Mouse (Mus musculus) spleen, adult 2 months (tissue): ENCODE data around the gene Hspa5. TPM values are rescaled to one million over a fixed set of nuclear protein-coding genes. Genes with fewer than 3 reads are reported as not detected.
"Not testable (repeated sequence)": the region's sequence is repeated elsewhere in the genome, so short reads cannot be mapped to it uniquely, and the experiment has no call there.

Experiments
- DNase-seq, 2 experiments: peaks; one replicate each; pipeline versions ENCODE4 v3.0.0 to v3.0.0-alpha.2; 2012 to 2021; ENCODE audit warnings: low spot score in 2 of 2, low read depth in 1 of 2
- H3K27ac ChIP-seq: fragments of 200-500 bp; 2 replicates; pipeline ENCODE4 v1.5.1; 2012; ENCODE audit warnings: low read length, inconsistent platforms; ENCODE audit not compliant: insufficient read depth
- H3K27me3 ChIP-seq: fragments of 200-500 bp; 2 replicates; pipeline ENCODE4 v1.6.1; 2012; ENCODE audit warnings: mild to moderate bottlenecking, moderate library complexity, low read length, inconsistent platforms; ENCODE audit not compliant: control insufficient read depth, insufficient read depth
- H3K36me3 ChIP-seq: fragments of 200-500 bp; 2 replicates; pipeline ENCODE4 v1.6.1; 2012; ENCODE audit warnings: mild to moderate bottlenecking, low read length, inconsistent platforms; ENCODE audit not compliant: control insufficient read depth, insufficient read depth
- H3K4me1 ChIP-seq: fragments of 200-500 bp; 2 replicates; pipeline ENCODE4 v1.6.1; 2011; ENCODE audit warnings: inconsistent platforms; ENCODE audit not compliant: control insufficient read depth, insufficient read depth, insufficient read length
- H3K4me3 ChIP-seq: fragments of 200-500 bp; 2 replicates; pipeline ENCODE4 v1.5.1; 2011; ENCODE audit warnings: mild to moderate bottlenecking, inconsistent platforms; ENCODE audit not compliant: insufficient read depth, insufficient read length; ENCODE audit errors: extremely low read depth
- CTCF ChIP-seq: fragments of 200-500 bp; IDR thresholded peaks from 2 replicates; pipeline ENCODE4 v1.5.1; 2011; ENCODE audit warnings: mild to moderate bottlenecking, inconsistent platforms; ENCODE audit not compliant: insufficient read depth, insufficient read length, insufficient replicate concordance; ENCODE audit errors: extremely low read depth
- POLR2A ChIP-seq: fragments of 200-500 bp; IDR thresholded peaks from 2 replicates; pipeline ENCODE4 v1.6.1; 2011; ENCODE audit warnings: low read depth, low read length, inconsistent platforms
- WGBS: fragments of 180-500 bp; shearing (Covaris S2); methylation state at CpG from one replicate; pipeline ENCODE4 v1.1.7; 2018; 5-methylcytosine and 5-hydroxymethylcytosine counted together
- polyA plus RNA-seq: library from polyadenylated mRNA; depleted of rRNA; stranded (reverse); fragments of >200 nt; gene quantifications from 2 replicates; pipeline ENCODE4 v1.2.3, GENCODE M21; 2012

Gene Hspa5
- polyA plus RNA-seq, 1 experiment = 723 TPM

GRCm38 (mm10) chr2:34754551-34755358 lies 17.0 kb upstream of the Hspa5 start, which contains the start of gene Gapvd1:
TSS of gene Gapvd1 (minus strand) at chr2:34755232.
- 1% methylated on average over 14 of the region's 14 CpGs for WGBS
- peak in 1 of 2 experiments; percentile 11 for DNase-seq
- Histone ChIP-seq H3K27me3 (no peaks in the 10 kb centered on the region), H3K36me3 (no peaks in the 10 kb centered on the region), H3K4me3 (peak within 1 kb of the TSS; percentile 100), H3K4me1 (peaks cover 2% of the 10 kb centered on the region), H3K27ac (peak within 1 kb of the TSS; percentile 95)
- TF ChIP-seq POLR2A = no peak
- TF ChIP-seq CTCF = no peak

- Histone ChIP-seq H3K27me3 (no peaks in the 10 kb centered on the region), H3K4me1 (no peaks in the 10 kb centered on the region; the same call in 1 of the 2 replicates), H3K36me3 (no peaks in the 10 kb centered on the region), H3K27ac (no peak overlapping the region), H3K4me3 (no peak overlapping the region)
- no peak for TF ChIP-seq POLR2A
- TF ChIP-seq CTCF = no peak
- whole genome bisulfite sequencing = 85% methylated on average over 1 of the region's 1 CpGs
- no peak for DNase-seq
Measured at GRCm38 (mm10) chr2:34757341-34757740, 14.4 kb upstream of the Hspa5 start.

GRCm38 (mm10) chr2:34761272-34761671 lies 10.5 kb upstream of the Hspa5 start:
- H3K4me1 ChIP-seq, DNase-seq, H3K27me3 ChIP-seq, H3K4me3 ChIP-seq, H3K27ac ChIP-seq, H3K36me3 ChIP-seq: not testable (repeated sequence)
- 89% methylated on average over 5 of the region's 5 CpGs for WGBS

GRCm38 (mm10) chr2:34762174-34762573 lies 9.6 kb upstream of the Hspa5 start:
- no peaks in the 10 kb centered on the region for H3K36me3 ChIP-seq
- H3K4me1 ChIP-seq = no peaks in the 10 kb centered on the region
- no peak overlapping the region for H3K4me3 ChIP-seq
- H3K27me3 ChIP-seq = no peaks in the 10 kb centered on the region
- no peak for TF ChIP-seq POLR2A
- no peak for TF ChIP-seq CTCF
- no peak overlapping the region for H3K27ac ChIP-seq
- WGBS = 80% methylated on average over 2 of the region's 2 CpGs
- no peak for DNase-seq

GRCm38 (mm10) chr2:34762872-34763271 lies 8.9 kb upstream of the Hspa5 start:
- Histone ChIP-seq H3K36me3 (no peaks in the 10 kb centered on the region), H3K4me1 (no peaks in the 10 kb centered on the region), H3K4me3 (no peak overlapping the region), H3K27me3 (no peaks in the 10 kb centered on the region), H3K27ac (no peak overlapping the region)
- no peak for DNase-seq
- TF ChIP-seq CTCF (no peak), POLR2A (no peak)
- 80% methylated on average over 2 of the region's 2 CpGs for WGBS

GRCm38 (mm10) chr2:34764801-34765200 lies 7.0 kb upstream of the Hspa5 start:
- Histone ChIP-seq H3K27ac (no peak overlapping the region), H3K4me3 (no peak overlapping the region), H3K36me3 (no peaks in the 10 kb centered on the region), H3K27me3 (no peaks in the 10 kb centered on the region), H3K4me1 (no peaks in the 10 kb centered on the region)
- WGBS = 76% methylated on average over 12 of the region's 12 CpGs
- no peak for DNase-seq
- TF ChIP-seq POLR2A = no peak
- no peak for TF ChIP-seq CTCF

GRCm38 (mm10) chr2:34770049-34770448 lies 1.7 kb upstream of the Hspa5 start:
- H3K27ac ChIP-seq = no peak overlapping the region
- DNase-seq = no peak
- no peaks in the 10 kb centered on the region for H3K27me3 ChIP-seq
- H3K4me3 ChIP-seq = no peak overlapping the region
- H3K4me1 ChIP-seq = peaks cover 9% of the 10 kb centered on the region
- no peak for TF ChIP-seq POLR2A
- TF ChIP-seq CTCF = no peak
- H3K36me3 ChIP-seq = peaks cover 18% of the 10 kb centered on the region
- 94% methylated on average over 2 of the region's 2 CpGs for WGBS
